Mouse (Mus musculus) intestine, embryonic 15.5 days (tissue): ENCODE data around the gene Lgals3. TPM values are rescaled to one million over a fixed set of nuclear protein-coding genes. Genes with fewer than 3 reads are reported as not detected.

Experiments
- ATAC-seq: fragments of 200-750 bp; cut with Nextera tagmentation; 2 replicates; pipeline ENCODE4 v1.8.0; 2017; ENCODE audit warnings: moderate TSS enrichment, moderate library complexity
- H3K27ac ChIP-seq: fragments of 300-500 bp; sonication (generic); 2 replicates; pipeline ENCODE4 v1.5.1; 2015; ENCODE audit warnings: mild to moderate bottlenecking, inconsistent platforms
- H3K27me3 ChIP-seq: fragments of 300-500 bp; sonication (generic); replicated peaks from 2 replicates; pipeline ENCODE4 v1.6.1; 2015; ENCODE audit warnings: inconsistent platforms
- H3K36me3 ChIP-seq: fragments of 300-500 bp; sonication (generic); 2 replicates; pipeline ENCODE4 v1.6.1; 2015; ENCODE audit warnings: inconsistent platforms
- H3K4me1 ChIP-seq: fragments of 300-500 bp; sonication (generic); replicated peaks from 2 replicates; pipeline ENCODE4 v1.6.1; 2015; ENCODE audit warnings: inconsistent platforms
- H3K4me2 ChIP-seq: fragments of 300-500 bp; sonication (generic); replicated peaks from 2 replicates; pipeline ENCODE4 v1.6.1; 2015; ENCODE audit warnings: mild to moderate bottlenecking, inconsistent platforms
- H3K4me3 ChIP-seq: fragments of 300-500 bp; sonication (generic); replicated peaks from 2 replicates; pipeline ENCODE4 v1.5.1; 2015; ENCODE audit warnings: inconsistent platforms
- H3K9ac ChIP-seq: fragments of 300-500 bp; sonication (generic); 2 replicates; pipeline ENCODE4 v1.6.1; 2015; ENCODE audit warnings: inconsistent platforms
- H3K9me3 ChIP-seq: fragments of 300-500 bp; sonication (generic); 2 replicates; pipeline ENCODE4 v1.6.1; 2016; ENCODE audit warnings: inconsistent platforms
- WGBS: fragments of 180-500 bp; shearing (Covaris S2); methylation state at CpG from one replicate; pipeline ENCODE4 v1.1.7; 2015; 5-methylcytosine and 5-hydroxymethylcytosine counted together
- polyA plus RNA-seq: library from polyadenylated mRNA; unstranded; fragments of >200 nt; fragmentation: Nextera tagmentation; extraction: Ambion mirVana; gene quantifications from 2 replicates; pipeline ENCODE4 v1.2.1, GENCODE M21; 2015

Gene Lgals3
- polyA plus RNA-seq, 1 experiment from 2014 or later: 19.5 TPM

DNA sequence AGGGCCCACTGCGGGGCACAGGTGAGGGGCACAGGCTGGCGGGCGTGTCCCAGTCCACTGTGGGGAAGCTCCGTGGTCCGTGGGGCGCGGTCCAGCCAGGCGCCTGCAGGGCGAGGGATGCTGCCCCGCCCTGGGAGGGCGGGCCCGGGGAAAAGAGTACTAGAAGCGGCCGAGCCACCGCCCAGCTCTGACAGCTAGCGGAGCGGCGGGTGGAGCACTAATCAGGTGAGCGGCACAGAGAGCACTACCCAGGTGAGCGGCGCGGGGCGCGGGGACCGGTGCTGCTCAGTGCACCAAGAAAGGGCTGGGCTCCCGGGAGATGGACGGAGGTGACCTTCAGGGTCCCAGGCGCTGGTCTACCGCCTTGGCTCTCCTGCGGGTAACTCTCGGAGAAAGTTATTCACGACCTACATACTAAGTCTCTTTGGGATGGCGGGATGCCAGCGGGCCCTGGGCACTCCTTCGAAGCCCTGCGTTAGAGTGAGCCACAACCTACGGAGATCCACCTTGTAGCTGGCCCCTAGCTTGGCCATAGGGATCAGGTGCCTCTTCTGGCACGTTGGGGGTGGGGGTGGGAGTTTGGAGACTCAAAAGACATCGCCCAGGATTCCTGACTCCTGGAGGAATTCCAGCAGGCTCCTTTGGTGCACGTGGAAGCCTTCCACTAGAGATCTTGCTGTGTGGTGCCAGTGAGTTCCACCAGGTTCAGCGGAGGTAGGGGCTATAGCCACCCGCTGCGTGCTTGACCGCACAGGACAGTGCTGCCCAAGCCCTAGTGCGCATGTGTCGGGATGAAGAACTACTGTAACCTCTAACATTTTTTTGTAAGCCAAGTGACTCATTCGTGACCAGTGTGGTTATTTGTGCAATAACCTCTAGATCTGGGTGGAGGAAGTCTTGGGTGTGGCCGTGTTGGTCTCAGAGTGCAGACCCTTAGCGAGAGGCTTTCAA, 6.5 kb downstream of the Lgals3 start:
- H3K27ac ChIP-seq: no peak overlapping the region
- H3K4me3 ChIP-seq: peak overlapping the region; percentile 30
- H3K27me3 ChIP-seq: peaks cover 8% of the 10 kb centered on the region
- H3K9ac ChIP-seq: no peak overlapping the region
- peaks cover 15% of the 10 kb centered on the region for H3K4me1 ChIP-seq
- WGBS: 12% methylated on average over 49 of the region's 49 CpGs
- no peaks in the 10 kb centered on the region for H3K9me3 ChIP-seq
- no peaks in the 10 kb centered on the region for H3K36me3 ChIP-seq
- peak overlapping the region; percentile 67 for H3K4me2 ChIP-seq
- peak; percentile 75 for ATAC-seq

DNA sequence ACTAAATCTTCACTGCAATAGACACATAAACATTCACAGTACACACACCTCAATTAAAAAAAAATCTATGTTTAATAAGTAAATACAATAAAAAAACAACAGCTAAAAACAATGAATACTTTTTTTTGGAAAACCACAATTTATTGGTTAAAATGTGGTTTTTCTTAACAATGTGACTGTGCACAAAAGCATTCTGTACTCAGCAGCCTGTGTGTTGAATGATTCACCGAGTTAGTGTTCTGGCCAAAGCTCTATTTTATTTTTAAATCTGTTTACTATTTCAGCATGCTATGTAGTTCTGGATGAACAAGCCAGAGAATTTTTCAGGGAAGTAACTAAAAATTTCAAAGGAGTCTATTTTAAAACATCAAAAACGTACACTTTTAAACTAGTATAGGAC, 9.0 kb downstream of the Lgals3 start:
- H3K9me3 ChIP-seq: no peaks in the 10 kb centered on the region
- WGBS: 65% methylated on average over 2 of the region's 2 CpGs

DNA sequence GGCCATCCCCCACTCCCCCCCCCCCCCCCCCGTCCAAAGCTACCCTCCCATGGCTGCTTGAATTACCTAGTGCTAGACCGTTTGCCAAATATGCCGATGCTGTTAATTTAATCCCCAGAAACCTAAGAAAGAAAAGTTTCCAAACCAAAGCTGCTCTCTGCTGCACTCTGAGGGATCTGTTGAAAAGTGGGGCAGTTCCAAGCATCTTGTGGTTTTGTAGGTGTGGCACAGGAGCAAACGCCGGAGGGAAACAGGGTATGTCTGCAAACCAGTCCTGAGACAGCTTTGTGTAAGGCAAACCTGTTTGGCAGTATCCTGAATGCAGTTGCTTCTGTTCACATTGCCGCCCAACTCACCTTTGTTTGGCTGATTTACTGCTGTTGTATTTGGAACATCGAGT, 10.8 kb downstream of the Lgals3 start:
- H3K27ac ChIP-seq: no peak overlapping the region
- no peak for ATAC-seq
- no peak overlapping the region for H3K4me2 ChIP-seq
- H3K9ac ChIP-seq: no peak overlapping the region
- H3K27me3 ChIP-seq: peaks cover 6% of the 10 kb centered on the region
- 82% methylated on average over 6 of the region's 7 CpGs for WGBS
- peaks cover 10% of the 10 kb centered on the region for H3K4me1 ChIP-seq
- no peaks in the 10 kb centered on the region for H3K36me3 ChIP-seq
- H3K4me3 ChIP-seq: no peak overlapping the region
- no peaks in the 10 kb centered on the region for H3K9me3 ChIP-seq

More for the DNA sequence above, 9.0 kb downstream of the Lgals3 start:
- ATAC-seq: no peak
- no peak overlapping the region for H3K4me2 ChIP-seq
- H3K9ac ChIP-seq: no peak overlapping the region
- no peak overlapping the region for H3K4me3 ChIP-seq
- H3K27ac ChIP-seq: no peak overlapping the region
- H3K4me1 ChIP-seq: peaks cover 13% of the 10 kb centered on the region
- peaks cover 8% of the 10 kb centered on the region for H3K27me3 ChIP-seq
- no peaks in the 10 kb centered on the region for H3K36me3 ChIP-seq

DNA sequence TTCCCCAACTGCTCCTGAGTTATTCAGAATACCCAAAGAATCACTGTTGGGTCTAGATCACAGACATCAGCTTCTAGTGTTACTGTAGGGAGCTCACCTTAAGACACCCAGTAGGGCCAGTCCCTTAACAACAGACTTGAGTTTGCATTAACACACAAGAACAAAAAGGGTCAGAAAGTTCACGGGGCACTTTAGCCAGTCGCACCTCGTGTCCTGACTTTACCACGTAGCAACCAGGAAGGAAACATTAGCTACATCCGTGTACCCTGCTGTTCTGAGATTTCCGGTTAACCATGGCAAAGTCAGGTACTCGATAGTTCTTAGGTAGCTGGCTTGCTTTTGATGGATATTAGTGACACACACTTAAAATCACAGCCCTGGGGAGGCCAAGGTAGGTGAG, 16.4 kb downstream of the Lgals3 start:
- Histone ChIP-seq H3K4me3 (no peak overlapping the region), H3K4me1 (no peaks in the 10 kb centered on the region), H3K27me3 (no peaks in the 10 kb centered on the region), H3K9ac (no peak overlapping the region), H3K4me2 (no peak overlapping the region), H3K36me3 (no peaks in the 10 kb centered on the region), H3K9me3 (no peaks in the 10 kb centered on the region), H3K27ac (no peak overlapping the region)
- no peak for ATAC-seq
- WGBS: 84% methylated on average over 7 of the region's 7 CpGs

DNA sequence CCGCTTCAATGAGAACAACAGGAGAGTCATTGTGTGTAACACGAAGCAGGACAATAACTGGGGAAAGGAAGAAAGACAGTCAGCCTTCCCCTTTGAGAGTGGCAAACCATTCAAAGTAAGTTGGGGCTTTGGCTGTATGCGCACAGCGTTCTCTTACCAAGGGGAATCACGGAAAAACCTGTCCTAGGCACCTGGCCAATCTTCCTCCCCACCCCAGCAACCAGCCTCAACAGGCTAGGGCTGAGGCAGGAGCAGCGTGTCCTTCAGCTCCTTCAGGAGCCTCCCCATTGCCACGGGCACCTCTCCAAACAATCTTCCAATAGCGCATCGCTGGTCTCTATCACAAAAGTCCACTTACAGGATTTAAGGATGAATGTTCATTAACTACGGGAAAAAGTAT, 17.1 kb downstream of the Lgals3 start:
- ATAC-seq: no peak
- Histone ChIP-seq H3K4me1 (no peaks in the 10 kb centered on the region), H3K27me3 (no peaks in the 10 kb centered on the region), H3K4me3 (no peak overlapping the region), H3K9me3 (no peaks in the 10 kb centered on the region), H3K9ac (no peak overlapping the region), H3K36me3 (peaks cover 3% of the 10 kb centered on the region; the same call in 1 of the 2 replicates), H3K4me2 (no peak overlapping the region), H3K27ac (no peak overlapping the region)
- WGBS: 88% methylated on average over 10 of the region's 10 CpGs

DNA sequence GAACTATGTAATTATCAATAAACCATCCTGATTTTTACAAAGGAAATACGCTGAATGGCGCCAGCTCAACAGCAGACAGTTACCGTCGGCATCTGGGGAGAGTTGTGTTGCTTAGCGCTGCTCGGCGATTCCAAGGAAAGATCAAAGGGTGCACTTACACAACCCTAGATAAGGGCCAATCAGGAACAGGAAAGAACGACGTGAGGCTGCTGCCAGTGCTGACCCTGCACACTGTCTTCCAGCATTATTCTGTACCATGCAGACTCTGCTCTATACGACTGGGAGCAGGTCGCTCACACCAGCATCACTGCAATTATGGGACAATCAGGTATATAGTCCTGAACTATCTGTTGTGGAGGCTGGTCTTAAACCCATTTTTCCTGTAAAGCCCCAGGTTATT, 18.6 kb downstream of the Lgals3 start:
- Histone ChIP-seq H3K4me1 (no peaks in the 10 kb centered on the region), H3K4me3 (no peak overlapping the region), H3K27me3 (no peaks in the 10 kb centered on the region), H3K36me3 (peaks cover 14% of the 10 kb centered on the region), H3K4me2 (no peak overlapping the region), H3K9ac (no peak overlapping the region), H3K9me3 (no peaks in the 10 kb centered on the region), H3K27ac (no peak overlapping the region)
- peak; percentile 95 for ATAC-seq
- WGBS: 61% methylated on average over 11 of the region's 11 CpGs

DNA sequence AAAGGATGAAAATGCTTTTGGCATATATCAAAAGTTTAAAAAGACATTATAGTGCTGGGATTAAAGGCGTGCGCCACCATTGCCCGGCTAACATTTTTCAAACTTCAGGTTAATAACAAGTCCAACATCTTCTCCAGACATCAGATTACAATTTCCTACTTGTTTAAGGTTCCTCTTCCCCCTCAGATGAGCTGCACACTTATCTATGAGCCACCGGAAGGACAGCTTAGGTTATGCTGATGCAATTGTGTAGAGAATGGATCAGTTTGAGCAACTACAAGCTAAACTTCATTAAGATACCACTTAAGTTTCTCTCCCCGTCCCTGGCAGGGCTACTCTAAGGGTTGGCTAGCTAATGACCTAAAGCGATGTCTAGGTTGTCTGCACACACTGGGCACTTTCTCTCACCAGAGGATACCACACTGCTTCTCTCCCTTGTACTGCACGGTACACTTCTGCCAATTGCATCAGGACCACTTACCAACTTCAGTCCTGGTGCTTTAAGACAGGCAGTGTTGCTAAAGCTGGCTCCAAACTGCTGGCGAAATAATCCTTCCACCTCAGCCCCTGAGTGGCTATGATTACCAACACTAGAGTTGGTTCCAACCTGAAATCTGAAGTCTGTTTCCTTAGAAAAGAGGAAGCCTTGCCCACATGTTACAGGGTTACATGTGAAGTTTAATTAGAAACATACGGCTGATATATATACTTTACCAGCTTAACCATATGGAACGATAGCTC, 26.0 kb downstream of the Lgals3 start:
- Histone ChIP-seq H3K36me3 (peaks cover 54% of the 10 kb centered on the region), H3K9ac (no peak overlapping the region), H3K27me3 (no peaks in the 10 kb centered on the region), H3K9me3 (no peaks in the 10 kb centered on the region), H3K4me3 (no peak overlapping the region), H3K4me1 (no peaks in the 10 kb centered on the region), H3K4me2 (no peak overlapping the region), H3K27ac (no peak overlapping the region)
- ATAC-seq: no peak
- WGBS: 95% methylated on average over 10 of the region's 10 CpGs

DNA sequence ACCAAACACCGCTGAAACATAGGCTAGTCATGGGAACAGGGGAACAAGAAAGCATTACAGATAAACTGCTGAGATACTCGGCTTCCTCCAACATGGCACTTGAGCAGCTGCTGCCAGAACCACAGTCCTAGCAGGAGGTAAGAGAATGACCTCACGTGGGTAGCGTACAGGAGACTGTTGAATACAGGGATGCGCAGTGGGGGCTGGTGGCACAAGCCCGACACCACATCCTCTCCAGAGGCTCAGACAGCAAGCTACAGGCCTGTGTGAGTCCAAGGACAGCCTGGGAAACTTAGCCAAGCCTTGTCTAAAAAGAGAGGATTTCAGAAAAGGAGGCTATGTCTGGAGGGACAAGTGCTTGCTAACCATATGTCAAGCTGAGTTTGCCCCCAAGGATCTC, 27.5 kb downstream of the Lgals3 start:
- H3K4me1 ChIP-seq: no peaks in the 10 kb centered on the region
- H3K36me3 ChIP-seq: peaks cover 53% of the 10 kb centered on the region
- H3K9ac ChIP-seq: no peak overlapping the region
- no peaks in the 10 kb centered on the region for H3K9me3 ChIP-seq
- 97% methylated on average over 6 of the region's 6 CpGs for WGBS
- no peak for ATAC-seq
- no peaks in the 10 kb centered on the region for H3K27me3 ChIP-seq
- no peak overlapping the region for H3K4me3 ChIP-seq
- H3K4me2 ChIP-seq: no peak overlapping the region
- no peak overlapping the region for H3K27ac ChIP-seq

DNA sequence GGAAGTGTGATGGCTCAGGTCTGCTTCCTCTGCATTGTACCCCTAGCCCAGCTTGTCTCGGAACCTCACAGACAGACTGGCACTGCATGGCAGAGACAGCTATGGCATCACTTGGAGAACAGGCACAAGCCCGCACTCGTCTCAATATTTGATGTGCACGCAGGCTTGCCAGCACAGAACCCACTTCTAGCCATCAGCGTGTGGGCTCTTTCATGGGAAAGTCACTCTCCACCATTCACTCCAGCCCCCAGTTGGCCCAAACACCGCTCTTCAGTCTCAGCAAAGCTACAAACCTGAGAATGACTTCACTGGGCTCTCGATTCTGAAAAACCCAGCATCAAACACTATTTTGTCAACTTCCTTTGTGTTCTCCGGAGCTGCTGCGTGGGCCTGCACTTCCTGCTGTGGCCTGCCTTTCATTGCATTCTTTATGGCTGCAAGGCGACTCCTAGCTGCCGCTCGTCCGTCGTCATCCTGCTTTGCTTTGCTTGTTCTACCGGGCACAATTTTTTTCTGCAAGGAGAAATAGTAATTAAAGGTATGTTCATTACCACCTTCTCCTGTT, 28.0 kb downstream of the Lgals3 start:
- no peak overlapping the region for H3K27ac ChIP-seq
- WGBS: 91% methylated on average over 15 of the region's 15 CpGs

DNA sequence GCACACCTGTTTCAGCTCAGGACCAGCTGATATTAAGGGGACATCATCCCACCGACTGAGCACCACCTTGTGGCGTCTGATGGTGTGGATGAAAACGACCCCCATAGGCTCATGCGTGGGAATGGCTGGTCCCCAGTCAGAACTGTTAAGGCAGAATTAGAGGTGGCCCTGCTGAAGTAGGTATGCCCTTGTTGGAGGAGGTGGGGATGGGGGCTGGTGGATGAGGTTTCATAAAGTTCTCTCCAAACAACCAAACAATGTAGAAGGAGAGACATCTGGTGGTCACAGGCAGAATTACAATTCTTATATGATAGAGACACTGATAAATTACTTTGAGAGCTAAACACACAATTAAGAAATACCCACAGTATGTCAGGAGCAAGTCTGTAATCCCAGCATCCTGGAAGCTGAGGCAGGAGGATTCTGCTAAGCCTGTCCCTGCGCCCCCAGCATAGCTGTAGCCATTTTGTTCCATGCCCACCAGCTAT, 28.7 kb downstream of the Lgals3 start:
- Histone ChIP-seq H3K27me3 (no peaks in the 10 kb centered on the region), H3K36me3 (peaks cover 49% of the 10 kb centered on the region), H3K9ac (no peak overlapping the region), H3K4me2 (no peak overlapping the region), H3K9me3 (no peaks in the 10 kb centered on the region), H3K27ac (no peak overlapping the region), H3K4me3 (no peak overlapping the region), H3K4me1 (no peaks in the 10 kb centered on the region)
- 66% methylated on average over 5 of the region's 5 CpGs for WGBS
- peak; percentile 47; the same call in 1 of the 2 replicates for ATAC-seq

More for the DNA sequence above, 28.0 kb downstream of the Lgals3 start:
- Histone ChIP-seq H3K4me2 (no peak overlapping the region), H3K36me3 (peaks cover 51% of the 10 kb centered on the region), H3K4me1 (no peaks in the 10 kb centered on the region), H3K9me3 (no peaks in the 10 kb centered on the region), H3K9ac (no peak overlapping the region), H3K27me3 (no peaks in the 10 kb centered on the region), H3K4me3 (no peak overlapping the region)
- no peak for ATAC-seq

DNA sequence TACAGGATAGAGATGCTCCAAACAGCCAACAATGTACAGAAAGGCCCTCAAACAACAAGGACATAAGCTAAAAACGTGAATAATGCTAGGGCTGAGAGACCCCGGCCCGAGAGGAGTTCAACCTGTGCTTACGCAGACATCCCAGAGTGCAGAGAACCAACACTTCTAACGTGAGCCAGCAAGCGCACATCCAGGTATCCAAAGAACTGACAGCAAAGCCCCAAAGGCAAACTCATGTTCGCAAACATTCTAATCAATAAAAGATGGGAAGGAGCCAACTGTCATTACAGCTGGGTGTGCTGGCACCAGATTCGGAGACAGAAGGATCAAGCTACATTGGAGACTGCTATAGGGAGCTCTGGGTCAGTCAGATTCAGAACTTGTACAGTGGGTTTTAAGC, 35.2 kb downstream of the Lgals3 start:
- Histone ChIP-seq H3K4me2 (no peak overlapping the region), H3K9ac (no peak overlapping the region), H3K27me3 (no peaks in the 10 kb centered on the region), H3K36me3 (peaks cover 43% of the 10 kb centered on the region), H3K27ac (no peak overlapping the region), H3K9me3 (no peaks in the 10 kb centered on the region), H3K4me3 (no peak overlapping the region), H3K4me1 (no peaks in the 10 kb centered on the region)
- WGBS: 91% methylated on average over 8 of the region's 8 CpGs
- ATAC-seq: no peak

DNA sequence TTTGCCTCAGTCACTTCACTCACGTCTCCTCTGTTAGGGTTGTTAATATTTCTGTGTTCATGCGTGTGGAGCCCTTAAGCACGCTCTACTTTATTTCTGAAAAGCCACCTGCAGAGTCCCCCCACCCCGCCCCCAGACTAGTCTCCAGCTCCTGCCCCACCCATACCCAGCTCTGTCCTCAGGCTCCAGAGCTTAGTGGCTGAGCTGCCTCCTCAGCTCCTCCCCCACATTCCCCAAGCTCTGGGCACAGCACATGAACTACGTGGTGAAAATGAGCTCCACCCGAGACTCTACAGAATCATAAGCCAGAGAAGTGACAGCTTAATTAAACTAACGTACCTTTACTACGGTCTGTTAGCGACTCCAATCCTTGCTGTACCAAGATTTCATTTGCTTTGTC, 38.4 kb downstream of the Lgals3 start:
- 82% methylated on average over 9 of the region's 9 CpGs for WGBS
- Histone ChIP-seq H3K9ac (no peak overlapping the region), H3K4me2 (no peak overlapping the region), H3K9me3 (no peaks in the 10 kb centered on the region), H3K27ac (no peak overlapping the region), H3K27me3 (no peaks in the 10 kb centered on the region), H3K4me3 (no peak overlapping the region), H3K4me1 (no peaks in the 10 kb centered on the region), H3K36me3 (peaks cover 40% of the 10 kb centered on the region)
- no peak; the same call in 1 of the 2 replicates for ATAC-seq
